Mouse (Mus musculus): ENCODE results near the gene Pck1. TPM values are rescaled to one million over a fixed set of nuclear protein-coding genes. Genes with fewer than 3 reads are reported as not detected.

Gene Pck1
- polyA plus RNA-seq, 1 experiment from 2014 or later = 2.0 TPM

DNA sequence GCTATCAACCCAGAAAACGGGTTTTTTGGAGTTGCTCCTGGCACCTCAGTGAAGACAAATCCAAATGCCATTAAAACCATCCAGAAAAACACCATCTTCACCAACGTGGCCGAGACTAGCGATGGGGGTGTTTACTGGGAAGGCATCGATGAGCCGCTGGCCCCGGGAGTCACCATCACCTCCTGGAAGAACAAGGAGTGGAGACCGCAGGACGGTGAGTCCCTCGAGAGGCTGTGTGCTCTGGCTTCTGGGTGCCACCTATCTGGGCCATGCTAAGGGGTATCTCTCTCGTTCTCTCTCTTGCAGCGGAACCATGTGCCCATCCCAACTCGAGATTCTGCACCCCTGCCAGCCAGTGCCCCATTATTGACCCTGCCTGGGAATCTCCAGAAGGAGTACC lies 4.1 kb downstream of the Pck1 start:
- Histone ChIP-seq H3K4me1 (ENCODE audit: control insufficient read depth, insufficient read depth, low read length) (peaks cover 14% of the 10 kb centered on the region), H3K27me3 (ENCODE audit: control insufficient read depth, insufficient read depth, low read length) (no peaks in the 10 kb centered on the region; the same call in 1 of the 2 replicates), H3K4me3 (replicated peaks; ENCODE audit: low read length) (no peak overlapping the region), H3K9me3 (replicated peaks; ENCODE audit: control insufficient read depth, low read length) (no peaks in the 10 kb centered on the region), H3K9ac (ENCODE audit: low read length) (no peak overlapping the region), H3K27ac (ENCODE audit: low read length) (no peak overlapping the region), H3K4me2 (ENCODE audit: low read depth, low read length) (no peak overlapping the region), H3K36me3 (ENCODE audit: control insufficient read depth, insufficient read depth, low read length) (no peaks in the 10 kb centered on the region)
- no peak for ATAC-seq (ENCODE audit: insufficient read depth, low FRiP score)
- WGBS = 86% methylated on average over 13 of the region's 13 CpGs

DNA sequence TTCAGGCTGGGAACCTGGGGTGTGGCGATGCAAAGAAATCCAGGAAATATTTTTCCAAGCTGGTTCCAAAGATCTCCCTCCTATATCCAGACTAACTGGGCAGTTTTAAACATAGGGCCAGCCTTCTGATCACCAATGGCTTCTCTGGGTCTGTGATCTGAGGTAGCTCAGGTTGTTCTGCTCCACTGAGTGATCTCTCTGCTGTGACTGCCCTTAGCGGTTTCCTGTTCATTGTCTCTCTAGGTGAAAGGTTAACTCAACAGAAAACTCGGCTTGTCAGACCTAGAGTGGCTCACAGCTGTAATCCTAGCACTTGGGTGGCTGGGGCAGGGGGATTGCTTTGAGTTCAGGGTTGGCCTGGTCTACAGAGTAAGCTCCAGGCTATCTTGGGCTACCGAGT lies 4.5 kb downstream of the Pck1 start:
- H3K27me3 ChIP-seq (ENCODE audit: control insufficient read depth, insufficient read depth, low read length) = no peaks in the 10 kb centered on the region; the same call in 1 of the 2 replicates
- no peak overlapping the region for H3K4me2 ChIP-seq (ENCODE audit: low read depth, low read length)
- no peaks in the 10 kb centered on the region for H3K9me3 ChIP-seq (replicated peaks; ENCODE audit: control insufficient read depth, low read length)
- WGBS = 55% methylated on average over 4 of the region's 4 CpGs
- no peak overlapping the region for H3K9ac ChIP-seq (ENCODE audit: low read length)
- H3K36me3 ChIP-seq (ENCODE audit: control insufficient read depth, insufficient read depth, low read length) = no peaks in the 10 kb centered on the region
- ATAC-seq (ENCODE audit: insufficient read depth, low FRiP score) = no peak
- H3K4me3 ChIP-seq (replicated peaks; ENCODE audit: low read length) = no peak overlapping the region
- H3K4me1 ChIP-seq (ENCODE audit: control insufficient read depth, insufficient read depth, low read length) = peaks cover 15% of the 10 kb centered on the region; the same call in 1 of the 2 replicates
- no peak overlapping the region for H3K27ac ChIP-seq (ENCODE audit: low read length)

DNA sequence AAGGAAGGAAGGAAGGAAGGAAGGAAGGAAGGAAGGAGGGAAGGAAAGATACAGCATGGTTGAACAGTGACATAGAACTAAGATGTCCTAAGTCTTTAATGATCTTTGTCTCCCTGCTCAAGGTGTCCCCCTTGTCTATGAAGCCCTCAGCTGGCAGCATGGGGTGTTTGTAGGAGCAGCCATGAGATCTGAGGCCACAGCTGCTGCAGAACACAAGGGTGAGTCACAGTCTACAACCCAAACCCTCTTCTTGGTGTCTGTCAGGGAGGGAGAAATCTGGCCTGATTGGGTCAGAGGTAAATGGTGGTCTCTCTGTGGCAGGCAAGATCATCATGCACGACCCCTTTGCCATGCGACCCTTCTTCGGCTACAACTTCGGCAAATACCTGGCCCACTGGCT lies 5.0 kb downstream of the Pck1 start:
- H3K27me3 ChIP-seq (ENCODE audit: control insufficient read depth, insufficient read depth, low read length) = no peaks in the 10 kb centered on the region; the same call in 1 of the 2 replicates
- H3K4me3 ChIP-seq (replicated peaks; ENCODE audit: low read length) = no peak overlapping the region
- 94% methylated on average over 4 of the region's 4 CpGs for WGBS
- ATAC-seq (ENCODE audit: insufficient read depth, low FRiP score) = no peak
- H3K9me3 ChIP-seq (replicated peaks; ENCODE audit: control insufficient read depth, low read length) = no peaks in the 10 kb centered on the region
- no peak overlapping the region for H3K9ac ChIP-seq (ENCODE audit: low read length)
- no peak overlapping the region for H3K4me2 ChIP-seq (ENCODE audit: low read depth, low read length)
- H3K36me3 ChIP-seq (ENCODE audit: control insufficient read depth, insufficient read depth, low read length) = no peaks in the 10 kb centered on the region
- no peak overlapping the region for H3K27ac ChIP-seq (ENCODE audit: low read length)
- peaks cover 10% of the 10 kb centered on the region; the same call in 1 of the 2 replicates for H3K4me1 ChIP-seq (ENCODE audit: control insufficient read depth, insufficient read depth, low read length)

DNA sequence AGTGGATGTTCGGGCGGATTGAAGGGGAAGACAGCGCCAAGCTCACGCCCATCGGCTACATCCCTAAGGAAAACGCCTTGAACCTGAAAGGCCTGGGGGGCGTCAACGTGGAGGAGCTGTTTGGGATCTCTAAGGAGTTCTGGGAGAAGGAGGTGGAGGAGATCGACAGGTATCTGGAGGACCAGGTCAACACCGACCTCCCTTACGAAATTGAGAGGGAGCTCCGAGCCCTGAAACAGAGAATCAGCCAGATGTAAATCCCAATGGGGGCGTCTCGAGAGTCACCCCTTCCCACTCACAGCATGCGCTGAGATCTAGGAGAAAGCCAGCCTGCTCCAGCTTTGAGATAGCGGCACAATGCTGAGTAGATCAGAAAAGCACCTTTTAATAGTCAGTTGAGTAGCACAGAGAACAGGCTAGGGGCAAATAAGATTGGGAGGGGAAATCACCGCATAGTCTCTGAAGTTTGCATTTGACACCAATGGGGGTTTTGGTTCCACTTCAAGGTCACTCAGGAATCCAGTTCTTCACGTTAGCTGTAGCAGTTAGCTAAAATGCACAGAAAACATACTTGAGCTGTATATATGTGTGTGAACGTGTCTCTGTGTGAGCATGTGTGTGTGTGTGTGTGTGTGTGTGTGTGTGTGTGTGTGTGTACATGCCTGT lies 5.7 kb downstream of the Pck1 start:
- no peaks in the 10 kb centered on the region; the same call in 1 of the 2 replicates for H3K27me3 ChIP-seq (ENCODE audit: control insufficient read depth, insufficient read depth, low read length)
- no peaks in the 10 kb centered on the region for H3K9me3 ChIP-seq (replicated peaks; ENCODE audit: control insufficient read depth, low read length)
- no peak for ATAC-seq (ENCODE audit: insufficient read depth, low FRiP score)
- H3K4me2 ChIP-seq (ENCODE audit: low read depth, low read length) = no peak overlapping the region
- no peak overlapping the region for H3K4me3 ChIP-seq (replicated peaks; ENCODE audit: low read length)
- no peaks in the 10 kb centered on the region for H3K36me3 ChIP-seq (ENCODE audit: control insufficient read depth, insufficient read depth, low read length)
- no peak overlapping the region for H3K27ac ChIP-seq (ENCODE audit: low read length)
- H3K4me1 ChIP-seq (ENCODE audit: control insufficient read depth, insufficient read depth, low read length) = peaks cover 7% of the 10 kb centered on the region; the same call in 1 of the 2 replicates
- H3K9ac ChIP-seq (ENCODE audit: low read length) = no peak overlapping the region
- WGBS = 88% methylated on average over 19 of the region's 19 CpGs

DNA sequence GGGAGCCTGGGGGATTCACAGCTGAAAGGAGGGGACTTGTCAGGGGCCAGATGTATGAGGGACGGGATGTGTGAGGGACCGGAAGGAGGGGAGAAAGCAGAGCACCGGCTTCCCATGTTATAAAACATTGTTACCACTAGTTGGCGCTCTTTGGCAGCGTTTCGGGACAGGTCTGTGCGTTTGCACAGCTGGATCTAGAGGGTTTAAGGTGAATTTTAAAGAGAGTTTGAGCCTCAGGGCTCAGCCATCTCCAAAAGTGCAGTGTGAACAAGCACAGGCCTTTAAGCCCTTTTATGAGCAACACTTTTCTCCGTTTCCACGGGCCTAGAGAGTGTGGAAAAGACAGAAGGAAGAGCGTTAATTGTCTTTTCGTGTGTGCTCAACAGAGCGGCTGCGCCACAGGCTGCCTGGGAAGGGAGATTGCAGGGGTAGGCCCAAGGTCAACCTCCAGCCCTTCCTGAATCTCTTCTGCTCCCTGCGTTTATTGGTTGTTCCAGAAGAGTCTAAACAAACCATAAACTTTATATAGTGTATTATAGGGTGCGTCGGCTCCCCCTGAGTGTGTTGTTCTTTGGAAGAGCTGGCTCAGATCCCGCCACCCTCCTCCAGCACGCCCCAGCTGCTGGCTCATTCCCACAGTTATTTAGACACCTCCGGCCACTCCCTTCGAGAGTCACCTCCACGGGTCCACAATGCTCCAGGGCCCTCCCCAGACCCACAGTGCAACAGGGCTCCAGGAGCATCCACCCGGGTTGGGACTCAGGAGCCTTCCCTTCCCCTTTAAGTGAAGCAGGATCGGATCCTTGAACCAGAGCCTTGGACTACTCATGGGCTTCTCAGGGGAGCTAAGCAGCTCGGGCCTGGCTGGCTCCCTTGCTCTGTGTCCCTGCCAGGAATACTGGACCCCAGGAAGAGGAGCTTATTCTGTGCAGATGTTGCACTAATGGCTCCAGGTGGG lies 6.8 kb downstream of the Pck1 start:
- H3K27me3 ChIP-seq (ENCODE audit: control insufficient read depth, insufficient read depth, low read length) = no peaks in the 10 kb centered on the region; the same call in 1 of the 2 replicates
- no peak overlapping the region for H3K4me3 ChIP-seq (replicated peaks; ENCODE audit: low read length)
- peak overlapping the region; percentile 49 for H3K9ac ChIP-seq (ENCODE audit: low read length)
- WGBS = 32% methylated on average over 24 of the region's 24 CpGs
- no peaks in the 10 kb centered on the region for H3K9me3 ChIP-seq (replicated peaks; ENCODE audit: control insufficient read depth, low read length)
- no peaks in the 10 kb centered on the region for H3K36me3 ChIP-seq (ENCODE audit: control insufficient read depth, insufficient read depth, low read length)
- peak; percentile 84 for ATAC-seq (ENCODE audit: insufficient read depth, low FRiP score)
- H3K4me2 ChIP-seq (ENCODE audit: low read depth, low read length) = peak overlapping the region; percentile 25; the same call in 1 of the 2 replicates
- H3K27ac ChIP-seq (ENCODE audit: low read length) = peak overlapping the region; percentile 83
- peaks cover 7% of the 10 kb centered on the region; the same call in 1 of the 2 replicates for H3K4me1 ChIP-seq (ENCODE audit: control insufficient read depth, insufficient read depth, low read length)

DNA sequence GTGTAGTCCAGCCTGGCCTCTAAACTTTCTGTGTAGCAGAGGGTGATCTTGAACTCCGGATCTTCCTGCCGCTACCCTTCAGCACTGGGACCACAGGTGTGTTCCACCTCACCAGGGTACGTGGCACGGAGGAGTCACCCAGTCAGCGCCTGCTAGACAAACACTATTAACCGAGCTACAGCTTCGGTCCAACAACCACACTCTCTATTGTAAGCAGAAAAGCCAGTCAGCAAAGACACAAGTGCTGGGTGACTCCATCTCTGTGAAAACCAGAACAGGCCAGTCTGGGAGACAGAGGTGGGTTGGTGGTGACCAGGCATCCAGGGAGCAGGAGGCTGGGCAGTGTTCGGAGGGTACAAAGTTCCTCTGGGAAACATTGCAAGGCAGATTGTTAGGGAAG lies 10.5 kb downstream of the Pck1 start:
- ATAC-seq (ENCODE audit: insufficient read depth, low FRiP score) = no peak
- 77% methylated on average over 8 of the region's 8 CpGs for WGBS
- no peaks in the 10 kb centered on the region for H3K9me3 ChIP-seq (replicated peaks; ENCODE audit: control insufficient read depth, low read length)
- no peaks in the 10 kb centered on the region; the same call in 1 of the 2 replicates for H3K27me3 ChIP-seq (ENCODE audit: control insufficient read depth, insufficient read depth, low read length)
- no peak overlapping the region for H3K4me3 ChIP-seq (replicated peaks; ENCODE audit: low read length)
- no peak overlapping the region for H3K4me2 ChIP-seq (ENCODE audit: low read depth, low read length)
- H3K36me3 ChIP-seq (ENCODE audit: control insufficient read depth, insufficient read depth, low read length) = no peaks in the 10 kb centered on the region
- no peak overlapping the region for H3K27ac ChIP-seq (ENCODE audit: low read length)
- peaks cover 7% of the 10 kb centered on the region; the same call in 1 of the 2 replicates for H3K4me1 ChIP-seq (ENCODE audit: control insufficient read depth, insufficient read depth, low read length)
- H3K9ac ChIP-seq (ENCODE audit: low read length) = no peak overlapping the region

DNA sequence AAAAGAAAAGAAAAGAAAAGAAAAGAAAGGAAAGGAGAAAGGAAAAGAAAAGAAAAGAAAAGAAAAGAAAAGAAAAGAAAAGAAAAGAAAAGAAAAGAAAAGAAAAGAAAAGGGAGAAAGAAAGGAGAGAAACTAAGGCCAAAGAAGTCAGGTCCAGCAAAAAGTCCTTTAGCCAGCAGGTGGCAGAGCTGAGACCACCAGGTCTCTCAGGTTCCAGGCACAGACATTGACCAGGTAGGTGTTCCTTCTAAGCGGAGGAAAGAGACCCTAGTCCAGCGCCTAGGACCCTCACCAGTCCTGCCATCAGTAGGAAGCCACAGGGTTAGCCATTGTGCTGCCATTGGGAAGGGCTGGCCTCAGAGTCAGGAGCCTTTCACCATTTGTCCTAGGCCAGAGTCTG lies 11.5 kb downstream of the Pck1 start:
- Histone ChIP-seq H3K27me3 (ENCODE audit: control insufficient read depth, insufficient read depth, low read length) (no peaks in the 10 kb centered on the region; the same call in 1 of the 2 replicates), H3K36me3 (ENCODE audit: control insufficient read depth, insufficient read depth, low read length) (no peaks in the 10 kb centered on the region), H3K4me1 (ENCODE audit: control insufficient read depth, insufficient read depth, low read length) (peaks cover 7% of the 10 kb centered on the region; the same call in 1 of the 2 replicates), H3K4me2 (ENCODE audit: low read depth, low read length) (no peak overlapping the region), H3K9ac (ENCODE audit: low read length) (no peak overlapping the region), H3K27ac (ENCODE audit: low read length) (no peak overlapping the region), H3K4me3 (replicated peaks; ENCODE audit: low read length) (no peak overlapping the region), H3K9me3 (replicated peaks; ENCODE audit: control insufficient read depth, low read length) (no peaks in the 10 kb centered on the region)
- 58% methylated on average over 2 of the region's 2 CpGs for WGBS
- ATAC-seq (ENCODE audit: insufficient read depth, low FRiP score) = no peak

DNA sequence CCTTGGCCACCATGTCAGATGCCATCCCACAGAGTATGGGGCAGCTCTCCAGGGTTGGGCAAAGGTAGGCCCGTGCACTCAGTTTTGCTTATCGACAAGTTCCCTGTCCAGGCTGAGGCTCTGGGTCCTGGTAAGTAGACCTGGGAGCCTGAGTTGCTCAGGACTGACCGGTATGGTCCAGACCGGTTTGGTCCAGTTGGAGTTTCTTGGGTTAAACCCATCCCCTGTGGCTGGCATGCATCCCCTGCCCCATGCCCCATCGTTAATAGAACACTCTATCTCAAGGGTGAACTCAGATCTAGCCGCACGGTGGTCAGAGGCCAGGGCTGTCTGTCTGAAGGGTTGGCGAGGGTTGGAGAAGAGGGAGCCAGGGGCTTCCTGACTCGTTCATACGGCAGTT lies 12.1 kb downstream of the Pck1 start:
- H3K4me1 ChIP-seq (ENCODE audit: control insufficient read depth, insufficient read depth, low read length) = peaks cover 5% of the 10 kb centered on the region; the same call in 1 of the 2 replicates
- H3K4me2 ChIP-seq (ENCODE audit: low read depth, low read length) = no peak overlapping the region
- H3K9me3 ChIP-seq (replicated peaks; ENCODE audit: control insufficient read depth, low read length) = no peaks in the 10 kb centered on the region
- no peak for ATAC-seq (ENCODE audit: insufficient read depth, low FRiP score)
- no peak overlapping the region for H3K4me3 ChIP-seq (replicated peaks; ENCODE audit: low read length)
- no peaks in the 10 kb centered on the region for H3K36me3 ChIP-seq (ENCODE audit: control insufficient read depth, insufficient read depth, low read length)
- 90% methylated on average over 10 of the region's 10 CpGs for WGBS
- H3K9ac ChIP-seq (ENCODE audit: low read length) = no peak overlapping the region
- no peak overlapping the region for H3K27ac ChIP-seq (ENCODE audit: low read length)
- no peaks in the 10 kb centered on the region; the same call in 1 of the 2 replicates for H3K27me3 ChIP-seq (ENCODE audit: control insufficient read depth, insufficient read depth, low read length)

DNA sequence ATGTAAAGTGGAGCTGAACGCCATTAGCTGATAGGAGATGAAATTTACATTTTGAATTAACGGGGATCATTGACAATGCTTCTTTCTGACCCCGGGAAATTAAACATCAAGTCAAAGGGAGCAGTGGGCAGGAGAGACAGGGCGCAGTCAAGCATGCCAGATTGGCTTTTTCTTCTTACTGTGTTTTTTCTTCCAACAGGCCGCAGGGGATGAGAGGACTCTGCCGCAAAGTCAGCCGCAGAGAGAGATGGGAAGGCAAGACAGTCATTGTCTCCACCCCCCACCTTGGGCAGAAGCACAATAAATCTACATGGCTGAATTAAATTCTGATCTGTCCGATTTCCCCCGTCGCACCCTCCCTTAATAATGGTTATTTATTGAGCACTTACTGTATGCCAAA lies 12.5 kb downstream of the Pck1 start:
- Histone ChIP-seq H3K4me1 (ENCODE audit: control insufficient read depth, insufficient read depth, low read length) (peaks cover 5% of the 10 kb centered on the region; the same call in 1 of the 2 replicates), H3K4me3 (replicated peaks; ENCODE audit: low read length) (no peak overlapping the region), H3K27ac (ENCODE audit: low read length) (no peak overlapping the region), H3K9ac (ENCODE audit: low read length) (no peak overlapping the region), H3K36me3 (ENCODE audit: control insufficient read depth, insufficient read depth, low read length) (no peaks in the 10 kb centered on the region), H3K4me2 (ENCODE audit: low read depth, low read length) (no peak overlapping the region), H3K9me3 (replicated peaks; ENCODE audit: control insufficient read depth, low read length) (no peaks in the 10 kb centered on the region), H3K27me3 (ENCODE audit: control insufficient read depth, insufficient read depth, low read length) (no peaks in the 10 kb centered on the region; the same call in 1 of the 2 replicates)
- WGBS = 81% methylated on average over 10 of the region's 10 CpGs
- no peak for ATAC-seq (ENCODE audit: insufficient read depth, low FRiP score)
